Mouse (Mus musculus): ENCODE results near the gene Myo9a.
"Not testable (repeated sequence)": the region's sequence is repeated elsewhere in the genome, so short reads cannot be mapped to it uniquely, and the experiment has no call there.

- TF ChIP-seq FLI1 (IDR thresholded peaks at IDR 0.05; ENCODE audit: low read length); GATA1 (IDR thresholded peaks at IDR 0.05; ENCODE audit: borderline replicate concordance, low read length): not testable (repeated sequence)
Observed at GRCm38 (mm10) chr9:59766966-59767461, 16.3 kb downstream of the Myo9a start.
